Mouse (Mus musculus): Measurements from ENCODE around the gene Thada.

Gene Thada

DNA sequence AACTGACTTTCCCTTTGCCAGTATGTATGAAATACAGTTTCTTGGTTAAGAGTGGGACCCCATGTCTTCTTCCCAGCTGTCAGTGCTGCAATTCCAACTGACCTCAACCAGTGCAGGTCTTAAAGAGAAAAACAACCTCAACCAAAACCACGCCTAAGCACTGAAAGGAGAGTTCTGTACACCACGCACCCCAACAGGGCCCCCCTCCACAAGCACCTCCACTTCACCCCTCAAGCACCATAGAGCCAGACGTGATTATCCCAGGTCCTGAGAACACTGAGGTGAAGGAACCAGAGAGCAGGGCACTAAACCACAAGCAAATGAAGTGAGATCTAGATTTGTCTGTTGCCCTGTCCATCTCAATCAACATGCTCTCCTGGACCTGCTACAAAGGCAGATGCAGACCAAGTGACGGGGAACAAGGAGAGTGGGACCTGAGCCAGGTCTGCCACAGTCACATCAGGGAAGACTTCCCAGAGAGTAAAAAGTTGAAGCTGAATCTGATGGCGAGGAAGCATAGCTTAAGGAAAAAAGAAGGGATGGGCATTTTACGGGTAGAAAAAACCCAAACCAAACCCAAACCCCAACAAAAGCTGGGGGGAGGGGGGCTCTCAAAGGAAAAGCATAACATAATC, 93.5 kb downstream of the Thada start:
- DNase-seq (ENCODE audit: low read depth in 2 of 2, low spot score in 2 of 2): no peak

DNA sequence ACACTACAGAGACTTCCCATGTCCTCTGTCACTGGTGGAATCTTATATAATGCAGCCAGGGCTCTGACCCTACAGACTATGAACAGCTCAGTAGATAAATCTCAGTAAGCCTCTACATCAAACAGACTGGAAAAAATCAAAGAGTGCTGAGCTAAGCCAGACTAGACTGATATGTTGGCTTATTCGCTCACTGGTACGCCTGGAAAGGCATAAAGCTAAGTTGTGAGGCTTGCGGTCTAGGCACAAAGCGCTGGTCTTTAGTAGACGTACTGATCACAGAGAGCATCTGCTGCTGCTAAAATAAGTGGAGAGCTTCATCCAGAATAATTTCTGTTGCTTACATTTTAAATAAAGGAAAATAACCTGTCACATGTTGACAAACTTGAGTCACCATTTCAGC, 95.6 kb downstream of the Thada start:
- DNase-seq (ENCODE audit: low read depth in 2 of 2, low spot score in 2 of 2): no peak

- no peak for DNase-seq (ENCODE audit: low read depth in 2 of 2, low spot score in 2 of 2)
Observed at GRCm38 (mm10) chr17:84369769-84370168, 96.2 kb downstream of the Thada start.

- no peak for DNase-seq (ENCODE audit: low read depth in 2 of 2, low spot score in 2 of 2)
Observed at GRCm38 (mm10) chr17:84368213-84369014, 97.6 kb downstream of the Thada start.

DNA sequence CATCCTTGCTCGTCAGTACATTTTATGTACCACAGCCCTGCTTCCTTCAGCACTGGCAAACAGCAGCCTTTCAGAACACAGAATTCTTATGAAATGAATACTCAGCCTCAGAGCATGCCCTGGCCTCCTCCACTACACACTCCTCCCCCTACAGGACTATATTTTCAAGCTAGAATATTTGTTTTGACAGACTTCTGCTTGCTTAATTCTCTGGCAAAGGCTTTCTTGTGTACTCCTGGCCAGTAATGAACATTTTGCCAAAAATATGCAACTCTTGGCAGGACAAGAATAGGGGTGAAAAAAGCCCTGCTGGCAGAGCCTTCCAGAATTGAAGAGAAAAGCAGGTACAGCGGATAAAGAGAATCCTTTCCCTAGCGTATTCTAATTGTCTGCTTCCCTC, 98.3 kb downstream of the Thada start:
- no peak for DNase-seq (ENCODE audit: low read depth in 2 of 2, low spot score in 2 of 2)

DNA sequence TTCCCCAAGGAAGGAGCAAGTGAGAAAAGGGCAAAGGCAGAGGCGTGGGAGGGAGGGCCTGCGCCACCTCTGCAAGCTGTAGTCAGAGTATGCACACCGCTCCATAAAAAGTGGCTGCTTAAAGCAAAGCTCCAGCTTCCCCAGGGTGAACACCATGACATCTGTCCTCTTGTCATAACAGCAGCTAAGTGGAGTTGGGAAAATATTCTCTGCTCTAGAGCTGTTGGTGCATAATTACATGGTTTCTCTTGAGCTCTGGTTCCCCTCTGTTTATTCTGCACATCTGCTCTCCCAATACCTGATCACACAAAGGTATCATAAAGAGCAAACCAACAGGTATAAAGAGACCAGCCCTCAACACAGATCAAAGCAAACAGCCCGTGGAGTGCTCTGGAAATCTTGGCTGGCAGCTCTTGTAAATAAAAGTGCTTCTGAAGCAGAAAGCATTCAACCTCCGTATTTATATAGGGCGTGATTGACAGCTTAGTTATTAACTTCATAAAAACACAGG, 100.2 kb downstream of the Thada start:
- no peak for DNase-seq (ENCODE audit: low read depth in 2 of 2, low spot score in 2 of 2)

GRCm38 (mm10) chr17:84365006-84365716, 100.8 kb downstream of the Thada start:
- DNase-seq (ENCODE audit: low read depth in 2 of 2, low spot score in 2 of 2): no peak

GRCm38 (mm10) chr17:84363444-84363843, 102.6 kb downstream of the Thada start:
- DNase-seq (ENCODE audit: low read depth in 2 of 2, low spot score in 2 of 2): no peak

- DNase-seq (ENCODE audit: low read depth in 2 of 2, low spot score in 2 of 2): no peak
Observed at GRCm38 (mm10) chr17:84362581-84363286, 103.3 kb downstream of the Thada start.

DNA sequence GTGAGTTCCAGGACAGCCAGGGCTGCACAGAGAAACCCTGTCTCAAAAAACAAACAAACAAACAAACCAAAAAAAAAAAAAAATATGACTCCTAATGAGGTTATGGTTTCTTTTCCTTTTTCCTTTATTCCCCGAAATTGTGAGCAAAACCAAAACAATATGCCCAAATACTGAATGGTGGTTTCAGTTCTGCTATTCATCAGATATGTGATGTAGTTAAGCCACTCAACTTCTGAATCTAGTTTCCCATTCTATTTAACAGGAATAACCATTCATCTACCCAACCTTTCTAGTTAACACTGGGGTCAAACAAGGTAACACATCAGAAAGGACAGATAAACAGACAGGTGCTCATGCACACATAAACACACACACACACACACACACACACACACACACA, 105.0 kb downstream of the Thada start:
- no peak for DNase-seq (ENCODE audit: low read depth in 2 of 2, low spot score in 2 of 2)

DNA sequence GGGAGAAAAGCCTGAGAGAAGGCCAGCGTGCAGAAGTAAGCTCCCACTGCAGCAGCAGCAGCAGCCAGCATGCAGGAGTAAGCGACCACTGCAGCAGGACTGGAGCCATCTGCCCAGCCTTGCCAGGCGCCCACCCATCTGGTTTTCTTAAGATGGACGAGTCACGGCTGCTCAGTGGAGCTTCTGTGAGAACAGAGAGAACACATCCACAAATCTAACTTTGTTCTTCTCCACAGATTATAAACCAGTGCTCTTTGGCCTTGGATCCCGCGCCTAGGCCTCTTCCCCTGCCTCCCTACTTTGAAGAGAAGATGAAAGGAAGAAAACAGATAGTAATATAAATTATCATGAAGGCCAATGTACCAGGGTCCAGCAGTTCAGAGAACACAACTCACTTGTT, 106.2 kb downstream of the Thada start:
- no peak for DNase-seq (ENCODE audit: low read depth in 2 of 2, low spot score in 2 of 2)

GRCm38 (mm10) chr17:84358951-84359644, 106.9 kb downstream of the Thada start:
- DNase-seq (ENCODE audit: low read depth in 2 of 2, low spot score in 2 of 2): no peak

DNA sequence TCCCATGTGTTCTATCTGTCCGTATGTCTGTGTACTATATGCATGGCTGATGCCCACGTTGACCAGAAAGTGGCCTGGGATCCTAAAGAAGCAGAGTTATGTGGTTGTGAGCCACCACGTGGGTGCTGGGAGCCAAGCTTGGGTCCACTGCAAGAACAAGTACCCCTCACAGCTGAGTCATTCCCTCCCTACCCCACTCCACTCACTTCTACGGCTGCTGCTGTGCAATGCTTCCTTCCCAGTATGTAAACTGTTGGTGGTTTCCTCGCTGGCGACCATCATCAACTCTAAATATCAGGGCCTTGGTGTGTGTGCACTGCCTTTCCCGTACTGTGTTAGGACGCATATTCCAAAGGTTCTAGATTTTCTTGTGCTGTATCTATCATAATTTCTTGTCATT, 108.2 kb downstream of the Thada start:
- DNase-seq (ENCODE audit: low read depth in 2 of 2, low spot score in 2 of 2): no peak

GRCm38 (mm10) chr17:84356056-84356887, 109.7 kb downstream of the Thada start:
- DNase-seq (ENCODE audit: low read depth in 2 of 2, low spot score in 2 of 2): no peak

- DNase-seq (ENCODE audit: low read depth in 2 of 2, low spot score in 2 of 2): no peak
Observed at GRCm38 (mm10) chr17:84355006-84355405, 111.0 kb downstream of the Thada start.

GRCm38 (mm10) chr17:84353902-84354311, 112.1 kb downstream of the Thada start:
- no peak for DNase-seq (ENCODE audit: low read depth in 2 of 2, low spot score in 2 of 2)

DNA sequence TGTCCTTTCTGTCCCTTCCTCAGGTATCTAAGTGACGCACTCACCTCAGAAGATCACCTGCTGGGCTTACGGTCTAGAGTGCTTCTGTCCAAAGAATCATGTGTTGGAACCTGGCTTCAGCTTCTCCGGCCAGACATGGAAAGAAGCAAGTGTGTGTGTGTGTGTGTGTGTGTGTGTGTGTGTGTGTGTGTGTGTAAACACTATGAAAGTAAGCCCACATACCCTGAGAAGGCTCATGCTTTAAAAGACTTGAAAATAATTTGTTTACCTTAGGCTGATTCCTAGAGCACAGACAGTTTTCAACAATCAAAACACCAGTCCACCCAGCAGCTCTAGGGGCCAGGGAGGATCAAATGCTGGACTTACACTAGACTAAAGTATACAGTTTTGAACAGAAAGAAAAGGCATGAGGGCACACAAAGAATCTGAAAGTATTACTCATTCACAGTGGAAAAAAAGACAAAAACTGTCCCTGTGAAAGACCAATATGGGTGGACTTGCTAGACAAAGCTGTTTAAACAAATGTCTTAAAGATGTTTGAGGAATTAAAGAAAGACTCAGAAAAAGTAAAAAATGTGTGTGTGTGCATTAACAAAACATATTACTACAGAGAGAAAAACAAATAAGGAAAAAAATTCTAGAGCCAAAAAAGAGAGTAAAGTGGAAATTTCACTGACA, 112.6 kb downstream of the Thada start:
- DNase-seq (ENCODE audit: low read depth in 2 of 2, low spot score in 2 of 2): no peak

GRCm38 (mm10) chr17:84352790-84353154, 113.2 kb downstream of the Thada start:
- no peak for DNase-seq (ENCODE audit: low read depth in 2 of 2, low spot score in 2 of 2)

All from CD8-positive naive resting alpha-beta T cell, adult 2 months (primary cell).